Mouse (Mus musculus) liver, adult 2 months (tissue): Measurements from ENCODE around the gene Gm37240. TPM values are rescaled to one million over a fixed set of nuclear protein-coding genes. Genes with fewer than 3 reads are reported as not detected.

Experiments
- DNase-seq: peaks from one replicate; pipeline ENCODE4 v3.0.0-alpha.2; 2011; ENCODE audit warnings: low read depth, low spot score; ENCODE audit errors: extremely low read depth
- H3K27ac ChIP-seq: fragments of 200-500 bp; replicated peaks from 2 replicates; pipeline ENCODE4 v1.5.1; 2012; ENCODE audit warnings: low read depth, mild to moderate bottlenecking, control low read depth, inconsistent platforms, low read length; ENCODE audit not compliant: insufficient read depth
- H3K27me3 ChIP-seq: fragments of 200-500 bp; 2 replicates; pipeline ENCODE4 v1.6.1; 2012; ENCODE audit warnings: mild to moderate bottlenecking, moderate library complexity, low read length, inconsistent platforms; ENCODE audit not compliant: control insufficient read depth, insufficient read depth
- H3K36me3 ChIP-seq: fragments of 200-500 bp; 2 replicates; pipeline ENCODE4 v1.6.1; 2012; ENCODE audit warnings: low read length, inconsistent platforms; ENCODE audit not compliant: control insufficient read depth, insufficient read depth
- H3K4me1 ChIP-seq: fragments of 200-500 bp; 2 replicates; pipeline ENCODE4 v1.6.1; 2011; ENCODE audit warnings: low read length; ENCODE audit not compliant: control insufficient read depth, insufficient read depth
- H3K4me3 ChIP-seq: fragments of 200-500 bp; 2 replicates; pipeline ENCODE4 v1.5.1; 2011; ENCODE audit warnings: low read depth, mild to moderate bottlenecking, control low read depth, low read length, moderate library complexity; ENCODE audit not compliant: insufficient read depth
- H3K79me2 ChIP-seq: fragments of 200-500 bp; 2 replicates; pipeline ENCODE4 v1.6.1; 2012; ENCODE audit warnings: inconsistent platforms, mild to moderate bottlenecking, low read length, moderate library complexity; ENCODE audit not compliant: control insufficient read depth, insufficient read depth
- H3K9ac ChIP-seq: fragments of 200-500 bp; 2 replicates; pipeline ENCODE4 v1.6.1; 2012; ENCODE audit warnings: low read depth, mild to moderate bottlenecking, control low read depth, inconsistent platforms, low read length
- CTCF ChIP-seq: fragments of 200-500 bp; IDR thresholded peaks from 2 replicates; pipeline ENCODE4 v1.5.1; 2011; ENCODE audit warnings: low read depth, low read length, control low read depth
- POLR2A ChIP-seq: fragments of 200-500 bp; IDR thresholded peaks from 2 replicates; pipeline ENCODE4 v1.6.1; 2011; ENCODE audit warnings: low read length, control low read depth; ENCODE audit not compliant: insufficient read depth; ENCODE audit errors: extremely low read depth
- WGBS: fragments of 180-500 bp; shearing (Covaris S2); methylation state at CpG from one replicate; pipeline ENCODE4 v1.1.7; 2018; 5-methylcytosine and 5-hydroxymethylcytosine counted together
- polyA plus RNA-seq: library from polyadenylated mRNA; depleted of rRNA; stranded (reverse); fragments of >200 nt; gene quantifications from 2 replicates; pipeline ENCODE4 v1.2.3, GENCODE M21; 2012
- total RNA-seq: library from RNA; depleted of rRNA; stranded (reverse); fragments of >200 nt; gene quantifications from 2 replicates; pipeline ENCODE4 v1.2.3, GENCODE M21; 2014

The Gm37240 gene
- total and polyA plus RNA-seq, 2 experiments: 2.2 to 6.9 TPM

DNA sequence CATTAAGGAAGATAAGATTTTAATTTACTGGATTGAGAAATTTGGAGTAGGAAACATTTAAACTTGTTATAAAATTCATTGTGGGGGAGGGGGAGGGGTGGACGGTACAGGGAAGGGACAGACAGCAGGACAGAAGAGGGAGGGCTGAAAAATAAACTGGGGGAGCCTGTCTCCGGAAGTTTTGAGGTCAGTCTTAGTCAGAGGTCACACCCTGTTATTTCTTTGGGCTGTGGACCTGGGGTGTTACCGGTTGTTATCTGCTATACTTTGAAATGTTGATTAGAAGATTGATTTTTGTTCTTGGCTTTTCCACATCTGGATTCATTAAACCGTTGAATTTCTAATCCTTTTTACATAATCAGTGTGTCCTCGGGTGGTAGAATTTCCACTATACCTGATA, 1061.3 kb downstream of the Gm37240 start:
- TF ChIP-seq CTCF (no peak), POLR2A (no peak)
- H3K9ac ChIP-seq: no peak overlapping the region
- WGBS: 8% methylated on average over 5 of the region's 5 CpGs
- H3K27me3 ChIP-seq: no peaks in the 10 kb centered on the region
- H3K36me3 ChIP-seq: no peaks in the 10 kb centered on the region; the same call in 1 of the 2 replicates
- no peak for DNase-seq
- no peak overlapping the region for H3K4me3 ChIP-seq
- peaks cover 2% of the 10 kb centered on the region; the same call in 1 of the 2 replicates for H3K79me2 ChIP-seq
- H3K27ac ChIP-seq: no peak overlapping the region
- peaks cover 3% of the 10 kb centered on the region; the same call in 1 of the 2 replicates for H3K4me1 ChIP-seq

DNA sequence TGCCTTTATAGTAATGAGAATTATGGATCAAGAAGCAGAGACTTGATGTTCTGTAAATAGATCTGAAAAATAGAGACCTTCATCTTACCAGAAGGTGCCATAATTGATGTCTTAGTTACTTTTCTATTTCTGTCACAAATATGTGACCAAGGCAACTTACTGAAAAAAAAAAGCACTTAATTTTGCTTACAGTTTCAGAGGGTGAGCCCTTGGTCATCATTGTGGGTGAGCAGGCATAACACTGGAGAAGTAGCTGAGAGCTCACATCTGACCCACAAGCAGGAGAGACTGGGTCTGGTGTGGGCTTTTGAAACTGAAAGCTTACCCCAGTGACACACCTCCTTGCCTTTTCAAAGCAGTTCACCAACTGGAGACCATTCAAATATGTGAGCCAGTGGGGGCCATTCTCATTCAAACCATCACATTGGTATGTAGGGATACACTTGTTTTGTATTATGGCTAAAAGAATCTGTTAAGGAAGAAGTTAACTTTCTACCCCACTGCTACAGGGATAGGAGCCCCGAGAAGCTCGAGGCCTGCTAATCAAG, 1066.6 kb downstream of the Gm37240 start:
- Histone ChIP-seq H3K4me1 (peaks cover 4% of the 10 kb centered on the region), H3K4me3 (no peak overlapping the region), H3K27ac (no peak overlapping the region), H3K27me3 (no peaks in the 10 kb centered on the region), H3K79me2 (peaks cover 2% of the 10 kb centered on the region; the same call in 1 of the 2 replicates), H3K9ac (no peak overlapping the region), H3K36me3 (no peaks in the 10 kb centered on the region; the same call in 1 of the 2 replicates)
- WGBS: 95% methylated on average over 2 of the region's 2 CpGs
- TF ChIP-seq CTCF (no peak), POLR2A (no peak)
- no peak for DNase-seq

DNA sequence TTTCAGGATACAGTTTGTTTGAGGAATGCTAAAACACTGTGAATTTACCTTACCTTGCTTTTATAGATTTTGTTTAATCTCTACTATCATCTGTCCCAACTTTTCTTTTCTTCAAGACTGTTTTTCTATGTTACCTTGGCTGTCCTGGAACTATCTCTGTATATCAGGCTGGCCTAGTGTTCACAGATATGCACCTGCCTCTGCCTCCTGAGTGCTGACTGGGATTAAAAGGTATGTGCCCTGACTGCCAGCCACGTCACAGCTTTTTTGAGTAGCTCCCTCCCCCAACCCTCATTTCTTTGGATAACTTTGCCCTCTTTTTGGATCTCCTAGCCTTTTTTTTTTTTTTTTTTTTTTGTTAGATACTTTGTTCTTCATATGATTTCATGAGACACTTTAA, 1070.4 kb downstream of the Gm37240 start:
- no peaks in the 10 kb centered on the region for H3K27me3 ChIP-seq
- WGBS: 97% methylated on average over 1 of the region's 1 CpGs
- no peak overlapping the region for H3K4me3 ChIP-seq
- peaks cover 8% of the 10 kb centered on the region; the same call in 1 of the 2 replicates for H3K79me2 ChIP-seq
- H3K9ac ChIP-seq: no peak overlapping the region
- H3K27ac ChIP-seq: no peak overlapping the region
- no peaks in the 10 kb centered on the region for H3K36me3 ChIP-seq
- H3K4me1 ChIP-seq: peaks cover 4% of the 10 kb centered on the region; the same call in 1 of the 2 replicates
- TF ChIP-seq CTCF (no peak), POLR2A (no peak)
- no peak for DNase-seq

DNA sequence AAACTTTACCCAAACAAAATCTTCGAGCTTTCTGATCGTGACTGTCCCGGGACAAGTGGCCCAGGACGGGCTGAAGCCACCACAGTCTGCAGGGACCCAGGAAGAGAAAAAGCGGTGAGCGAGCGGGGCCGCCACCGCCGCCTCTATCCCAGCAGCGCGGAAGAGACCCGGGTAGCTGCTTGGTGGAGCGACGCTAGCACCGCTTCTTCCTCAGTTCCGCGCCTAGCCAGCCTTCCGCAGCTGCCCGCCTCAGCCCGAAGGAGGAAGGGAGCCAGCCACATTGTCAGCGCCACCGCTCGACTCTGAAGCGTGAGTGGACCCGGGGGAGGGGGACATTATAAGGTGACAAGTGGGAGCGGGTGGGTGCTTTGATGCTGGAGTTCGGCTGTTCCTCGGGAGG, 1071.9 kb downstream of the Gm37240 start:
- DNase-seq: no peak
- H3K27me3 ChIP-seq: no peaks in the 10 kb centered on the region
- H3K36me3 ChIP-seq: no peaks in the 10 kb centered on the region
- H3K4me1 ChIP-seq: peaks cover 4% of the 10 kb centered on the region; the same call in 1 of the 2 replicates
- H3K79me2 ChIP-seq: peaks cover 8% of the 10 kb centered on the region; the same call in 1 of the 2 replicates
- peak overlapping the region; percentile 93 for H3K4me3 ChIP-seq
- peak overlapping the region; percentile 86 for H3K9ac ChIP-seq
- no peak overlapping the region for H3K27ac ChIP-seq
- TF ChIP-seq POLR2A: no peak
- TF ChIP-seq CTCF: no peak
- under 1% methylated on average over 29 of the region's 29 CpGs for WGBS

DNA sequence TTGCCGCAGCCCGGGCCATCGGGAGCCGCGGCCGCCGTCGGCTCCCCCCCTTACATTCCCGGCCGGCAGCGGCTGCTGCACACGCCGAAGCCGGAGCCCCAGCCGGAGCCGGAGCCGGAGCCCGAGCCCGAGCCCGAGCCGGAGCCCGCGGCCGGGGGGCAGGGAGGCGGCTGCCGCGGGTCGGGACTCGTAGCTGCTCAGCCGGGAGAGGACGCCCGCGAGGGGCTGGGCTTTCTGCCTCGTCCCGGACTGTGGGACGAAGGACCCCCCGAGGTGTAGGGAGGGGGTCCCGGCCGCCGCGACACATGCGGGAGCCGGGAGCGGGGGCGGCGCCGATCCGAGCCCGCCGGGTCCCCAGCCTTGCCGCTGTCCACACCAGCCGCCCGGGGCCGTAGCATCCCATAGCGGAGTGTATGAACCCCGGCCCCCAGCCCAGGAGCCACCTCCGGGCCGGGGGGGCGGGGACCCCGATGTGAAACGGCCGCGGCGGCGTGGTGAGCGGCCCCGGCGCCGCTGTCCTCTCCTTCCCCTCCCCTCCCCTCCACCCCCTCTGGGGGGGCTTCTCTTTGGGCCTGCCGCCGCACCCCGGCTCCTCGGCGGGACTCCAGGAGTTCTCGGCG, 1072.4 kb downstream of the Gm37240 start, which contains the start of gene Fbxw7:
Fbxw7 (plus strand) TSS at position 507 of the 620 bp plus-strand sequence.
- Histone ChIP-seq H3K27ac (peak within 1 kb of the TSS; percentile 68), H3K4me1 (peaks cover 4% of the 10 kb centered on the region; the same call in 1 of the 2 replicates), H3K79me2 (peaks cover 8% of the 10 kb centered on the region; the same call in 1 of the 2 replicates), H3K9ac (peak within 1 kb of the TSS; percentile 86), H3K36me3 (no peaks in the 10 kb centered on the region), H3K4me3 (peak within 1 kb of the TSS; percentile 93), H3K27me3 (no peaks in the 10 kb centered on the region)
- under 1% methylated on average over 65 of the region's 76 CpGs for WGBS
- no peak for DNase-seq
- TF ChIP-seq POLR2A: no peak
- TF ChIP-seq CTCF: no peak
